30 mouse cellular contexts compared by ENCODE assay signal in the genomic region with DNA sequence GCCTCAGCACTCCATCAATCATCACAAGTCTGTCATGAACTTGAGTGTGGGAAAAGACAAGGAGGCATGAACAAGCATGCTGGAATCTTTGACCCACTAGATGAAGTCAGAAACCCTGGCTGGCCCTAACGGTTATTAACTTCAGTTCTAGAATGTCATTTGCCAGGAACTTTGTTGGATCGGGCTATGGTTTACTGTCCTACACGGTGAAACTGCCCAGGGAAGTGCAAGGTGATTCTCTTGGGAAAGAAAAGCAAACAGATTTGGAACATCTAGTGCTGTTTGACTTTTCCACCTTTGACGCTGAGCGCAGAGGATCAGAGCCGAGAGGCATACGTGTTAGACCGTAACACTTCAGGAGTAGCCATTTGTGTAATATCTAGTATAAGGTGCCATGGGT. TPM values are rescaled to one million over a fixed set of nuclear protein-coding genes. Genes with fewer than 3 reads are reported as not detected.
DNase-seq lines count a peak whose midpoint lies in the region; ATAC-seq and TF ChIP-seq lines count a peak whose summit lies in the region.
"Had no signal": no experiment of that assay in that cellular context is flagged by ENCODE, and none has a peak within 500 bp of the region (broad histone marks: within the 10 kb centered on the region; RNA-seq: fewer than 3 reads in every experiment).

No protein-coding gene starts in this region.

- peak overlapping the region; percentile 65 for H3K9ac ChIP-seq in liver, adult 2 months (ENCODE audit: low read depth, low read length)
- no peak overlapping the region for H3K9ac ChIP-seq in lung, embryonic 14.5 days
- H3K9ac ChIP-seq in liver, postnatal 0 days (replicated peaks): no peak overlapping the region
- H3K9ac ChIP-seq in forebrain, embryonic 14.5 days (ENCODE audit: low read length): no peak overlapping the region
- H3K9ac ChIP-seq: embryonic facial prominence, embryonic 13.5 days; forebrain, embryonic 13.5 days; forebrain, postnatal 0 days; hindbrain, embryonic 12.5 days; hindbrain, embryonic 15.5 days had no signal

- 23% methylated on average over 8 of the region's 8 CpGs for WGBS in liver, adult 2 months
- WGBS in lung, embryonic 14.5 days: 36% methylated on average over 8 of the region's 8 CpGs
- WGBS in lung, adult 2 months: 67% methylated on average over 8 of the region's 8 CpGs
- WGBS in liver, postnatal 0 days (ENCODE audit: insufficient replicate concordance): 61% methylated on average over 8 of the region's 8 CpGs
- WGBS in forebrain, embryonic 14.5 days: 96% methylated on average over 8 of the region's 8 CpGs

- no peak for ATAC-seq in lung, embryonic 14.5 days (ENCODE audit: insufficient read depth)
- peak; percentile 71 for ATAC-seq in liver, postnatal 0 days
- ATAC-seq in forebrain, embryonic 14.5 days: no peak
- ATAC-seq: forebrain, embryonic 13.5 days; forebrain, postnatal 0 days had no signal

- no peaks in the 10 kb centered on the region for H3K27me3 ChIP-seq in liver, adult 2 months (ENCODE audit: control insufficient read depth, insufficient read depth, low read length)
- no peaks in the 10 kb centered on the region for H3K27me3 ChIP-seq in lung, embryonic 14.5 days (ENCODE audit: insufficient read depth, low read length)
- no peaks in the 10 kb centered on the region for H3K27me3 ChIP-seq in liver, postnatal 0 days (ENCODE audit: insufficient read depth, low read length)
- H3K27me3 ChIP-seq in forebrain, embryonic 14.5 days (replicated peaks; ENCODE audit: control insufficient read depth, insufficient read depth, low read length): no peaks in the 10 kb centered on the region
- H3K27me3 ChIP-seq: CH12.LX; embryonic facial prominence, embryonic 13.5 days; forebrain, embryonic 13.5 days; hindbrain, embryonic 12.5 days; hindbrain, embryonic 15.5 days had no signal

- peaks cover 29% of the 10 kb centered on the region for H3K4me1 ChIP-seq in liver, adult 2 months (ENCODE audit: control insufficient read depth, insufficient read depth, low read length)
- 0 out of 2 replicates have a peak, but pooled peaks cover 2% of the 10 kb centered on the region for H3K4me1 ChIP-seq in lung, embryonic 14.5 days (ENCODE audit: insufficient read depth)
- H3K4me1 ChIP-seq in lung, adult 2 months (ENCODE audit: control insufficient read depth, insufficient read depth, low read length): no peaks in the 10 kb centered on the region; the same call in 1 of the 2 replicates
- H3K4me1 ChIP-seq in liver, postnatal 0 days (ENCODE audit: insufficient read depth): peaks cover 13% of the 10 kb centered on the region
- no peaks in the 10 kb centered on the region for H3K4me1 ChIP-seq in forebrain, embryonic 14.5 days (ENCODE audit: control insufficient read depth, insufficient read depth, low read length)
- H3K4me1 ChIP-seq: embryonic facial prominence, embryonic 10.5 days; embryonic facial prominence, embryonic 13.5 days; forebrain, embryonic 10.5 days; forebrain, embryonic 13.5 days; hindbrain, embryonic 12.5 days; hindbrain, embryonic 15.5 days had no signal

- no peaks in the 10 kb centered on the region for H3K79me2 ChIP-seq in liver, adult 2 months (ENCODE audit: control insufficient read depth, insufficient read depth, low read length)

- peak; percentile 63; the same call in 1 of the 2 replicates for TF ChIP-seq EP300 in liver, postnatal 0 days (IDR thresholded peaks at IDR 0.05; ENCODE audit: low read depth)

- DNase-seq in liver, adult 2 months (ENCODE audit: extremely low read depth, low read depth, low spot score): peak; percentile 100
- DNase-seq in liver: no peak
- DNase-seq in lung, embryonic 14.5 days: peak; percentile 48
- no peak for DNase-seq in lung, adult 2 months
- peak; percentile 34 for DNase-seq in liver, postnatal 0 days
- no peak for DNase-seq in forebrain, embryonic 14.5 days (ENCODE audit: low spot score)
- DNase-seq: adrenal gland, adult 8-10 months; adrenal gland, postnatal 25 days; B cell, adult 2 months; cerebellum, adult 11-12 months; cerebellum, adult 8-10 months; cerebellum, postnatal 10 days; cerebellum, postnatal 36 days; embryo, embryonic 11 days; forebrain, postnatal 0 days; gastrocnemius, adult 2 months; gastrocnemius, postnatal 14 days; heart, adult 11 months had no signal

- no peaks in the 10 kb centered on the region for H3K9me3 ChIP-seq in lung, embryonic 14.5 days (ENCODE audit: low read depth, low read length)
- H3K9me3 ChIP-seq in liver, postnatal 0 days (ENCODE audit: low read length): no peaks in the 10 kb centered on the region
- H3K9me3 ChIP-seq in forebrain, embryonic 14.5 days (replicated peaks; ENCODE audit: control insufficient read depth, low read length): no peaks in the 10 kb centered on the region
- H3K9me3 ChIP-seq: embryonic facial prominence, embryonic 10.5 days; embryonic facial prominence, embryonic 13.5 days; forebrain, embryonic 10.5 days; forebrain, embryonic 13.5 days; G1E; hindbrain, embryonic 12.5 days; hindbrain, embryonic 15.5 days had no signal

- H3K36me3 ChIP-seq in liver, adult 2 months (ENCODE audit: control insufficient read depth, insufficient read depth, low read length): no peaks in the 10 kb centered on the region
- no peaks in the 10 kb centered on the region for H3K36me3 ChIP-seq in lung, embryonic 14.5 days (ENCODE audit: insufficient read depth)
- no peaks in the 10 kb centered on the region for H3K36me3 ChIP-seq in liver, postnatal 0 days (replicated peaks; ENCODE audit: insufficient read depth, low read length)
- H3K36me3 ChIP-seq in forebrain, embryonic 14.5 days (ENCODE audit: control insufficient read depth, insufficient read depth, low read length): no peaks in the 10 kb centered on the region
- H3K36me3 ChIP-seq: embryonic facial prominence, embryonic 10.5 days; embryonic facial prominence, embryonic 13.5 days; forebrain, embryonic 10.5 days; G1E; hindbrain, embryonic 12.5 days; hindbrain, embryonic 15.5 days had no signal

- no peak overlapping the region for H3K4me2 ChIP-seq in lung, embryonic 14.5 days
- H3K4me2 ChIP-seq in liver, postnatal 0 days (ENCODE audit: low read depth, low read length): no peak overlapping the region
- no peak overlapping the region for H3K4me2 ChIP-seq in forebrain, embryonic 14.5 days (ENCODE audit: low read length)
- H3K4me2 ChIP-seq: embryonic facial prominence, embryonic 13.5 days; forebrain, embryonic 13.5 days; heart, embryonic 11.5 days; hindbrain, embryonic 12.5 days; hindbrain, embryonic 15.5 days had no signal

- no peak for TF ChIP-seq POLR2A in liver, adult 2 months (IDR thresholded peaks at IDR 0.05; ENCODE audit: extremely low read depth, insufficient read depth, low read length)
- no peak for TF ChIP-seq POLR2A in lung, adult 2 months (IDR thresholded peaks at IDR 0.05; ENCODE audit: borderline replicate concordance, extremely low read depth, low read depth, low read length)

- peak overlapping the region; percentile 95 for H3K27ac ChIP-seq in liver, adult 2 months (replicated peaks; ENCODE audit: insufficient read depth, low read depth, low read length)
- H3K27ac ChIP-seq in lung, embryonic 14.5 days (ENCODE audit: low read depth): no peak overlapping the region
- H3K27ac ChIP-seq in liver, postnatal 0 days (ENCODE audit: low read depth): peak overlapping the region; percentile 91
- H3K27ac ChIP-seq in forebrain, embryonic 14.5 days (ENCODE audit: low read depth, low read length): no peak overlapping the region
- H3K27ac ChIP-seq: embryonic facial prominence, embryonic 10.5 days; embryonic facial prominence, embryonic 13.5 days; forebrain, embryonic 10.5 days; forebrain, embryonic 13.5 days; gastrocnemius, adult 2 months; hindbrain, embryonic 12.5 days; hindbrain, embryonic 15.5 days had no signal

- H3K4me3 ChIP-seq in liver, adult 2 months (ENCODE audit: insufficient read depth, low read depth, low read length): no peak overlapping the region
- H3K4me3 ChIP-seq in lung, embryonic 14.5 days (ENCODE audit: low read depth, low read length): no peak overlapping the region
- H3K4me3 ChIP-seq in lung, adult 2 months (replicated peaks; ENCODE audit: extremely low read depth, low read depth, low read length): no peak overlapping the region
- H3K4me3 ChIP-seq in liver, postnatal 0 days (ENCODE audit: low read depth, low read length): no peak overlapping the region
- H3K4me3 ChIP-seq in forebrain, embryonic 14.5 days (ENCODE audit: low read depth, low read length): no peak overlapping the region
- H3K4me3 ChIP-seq: embryonic facial prominence, embryonic 10.5 days; embryonic facial prominence, embryonic 13.5 days; erythroblast, embryonic 14.5 days; forebrain, embryonic 10.5 days; forebrain, embryonic 13.5 days; gastrocnemius, adult 2 months; hindbrain, embryonic 12.5 days; hindbrain, embryonic 15.5 days had no signal

- TF ChIP-seq CTCF in liver, adult 2 months (IDR thresholded peaks at IDR 0.05; ENCODE audit: low read depth, low read length): no peak
- TF ChIP-seq CTCF in lung, embryonic 14.5 days (IDR thresholded peaks at IDR 0.05; ENCODE audit: low read depth): no peak
- TF ChIP-seq CTCF in lung, adult 2 months (IDR thresholded peaks at IDR 0.05; ENCODE audit: insufficient read depth, low read length): no peak
- TF ChIP-seq CTCF in liver, postnatal 0 days (IDR thresholded peaks at IDR 0.05; ENCODE audit: low read depth): no peak

RNA-seq across cellular contexts. Expression of a gene that starts 24.3 kb away (rescaled TPM):
- total RNA-seq in liver, adult 2 months (2014; rRNA removed): 2,242 and 2,352 TPM in 2 replicates
- polyA plus RNA-seq in liver, adult 2 months (2012; rRNA removed): 513 and 650 TPM in 2 replicates
- 1.4 and 2.3 TPM in 2 replicates for polyA plus RNA-seq in lung, embryonic 14.5 days (2014; fragmentation: Nextera tagmentation; extraction: Ambion mirVana)
- 0.43 and 5.7 TPM in 2 replicates for polyA plus RNA-seq in lung, adult 2 months (2012; rRNA removed)
- 604 and 722 TPM in 2 replicates for polyA plus RNA-seq in liver, postnatal 0 days (2015; fragmentation: Nextera tagmentation; extraction: Ambion mirVana)
- 0.87 and 1.0 TPM in 2 replicates for polyA plus RNA-seq in forebrain, embryonic 14.5 days (2014; fragmentation: Nextera tagmentation; extraction: Ambion mirVana)
- total RNA-seq: adrenal gland, postnatal 25 days; G1E; gastrocnemius, adult 2 months; heart, adult 8-10 months; hematopoietic stem cell, adult 5-6 weeks had no signal
- polyA plus RNA-seq: erythroblast, embryonic 14.5 days; G1E had no signal

Comparison
In these comparisons a context has a peak if more than half of its experiments do, and no peak if none do; other contexts are left out.
1. DNase-seq: peak in liver, adult 2 months (single experiment), lung, embryonic 14.5 days (single experiment) and liver, postnatal 0 days (single experiment); none in liver (single experiment), lung, adult 2 months (single experiment) and forebrain, embryonic 14.5 days (single experiment).
2. H3K27ac ChIP-seq: peak in liver, adult 2 months (single experiment) and liver, postnatal 0 days (single experiment); none in lung, embryonic 14.5 days (single experiment) and forebrain, embryonic 14.5 days (single experiment).
3. RNA of a gene that starts 24.3 kb away (polyA plus RNA-seq): 604 to 722 TPM in liver, postnatal 0 days and 513 to 650 TPM in liver, adult 2 months; 0.43 to 5.7 TPM in lung, adult 2 months, 1.4 to 2.3 TPM in lung, embryonic 14.5 days and 0.87 to 1.0 TPM in forebrain, embryonic 14.5 days; every median in the first group is over 10 times any median in the second.